Mouse (Mus musculus) G1E (cell line): ENCODE data around the gene Wdr25.

Experiments
- CTCF ChIP-seq: IDR thresholded peaks from 2 replicates; pipeline ENCODE4 v1.5.1; 2012; ENCODE audit warnings: low read depth, low read length, inconsistent platforms, mixed read lengths
- GATA1 ChIP-seq: IDR thresholded peaks from 2 replicates; pipeline ENCODE4 v1.6.1; 2012; ENCODE audit warnings: borderline replicate concordance, low read length, inconsistent platforms, mixed read lengths
- POLR2AphosphoS5 ChIP-seq: IDR thresholded peaks from 2 replicates; pipeline ENCODE4 v1.6.1; 2012; ENCODE audit warnings: low read depth, low read length, inconsistent platforms; ENCODE audit not compliant: insufficient replicate concordance
- TAL1 ChIP-seq: conservative IDR thresholded peaks from 2 replicates; pipeline ENCODE4 v1.6.1; 2012; ENCODE audit warnings: low read depth, low read length, inconsistent platforms, mixed read lengths

GRCm38 (mm10) chr12:108968031-108968430 lies 74.6 kb downstream of the Wdr25 start:
- TF ChIP-seq CTCF, result no peak
- no peak for TF ChIP-seq POLR2AphosphoS5
- TF ChIP-seq GATA1, result no peak
- no peak for TF ChIP-seq TAL1
